Mouse (Mus musculus): ENCODE results near the gene Fbxw17. TPM values are rescaled to one million over a fixed set of nuclear protein-coding genes. Genes with fewer than 3 reads are reported as not detected.
A peak's percentile ranks its signal among the peaks of the same experiment; 100 is the strongest.
"Not testable (repeated sequence)": the region's sequence is repeated elsewhere in the genome, so short reads cannot be mapped to it uniquely, and the experiment has no call there.

Fbxw17 gene
- polyA plus RNA-seq (2016; fragmentation: Nextera tagmentation; extraction: Ambion mirVana): 24.6 and 29.8 TPM in 2 replicates

GRCm38 (mm10) chr13:50417389-50418183 is at the start of gene Fbxw17:
Gene Fbxw17 (plus strand): TSS chr13:50417864.
- 12% methylated on average over 34 of the region's 35 CpGs for WGBS
- H3K9ac ChIP-seq: peak within 1 kb of the TSS; percentile 86
- H3K4me2 ChIP-seq: peak within 1 kb of the TSS; percentile 75
- H3K36me3 ChIP-seq: peaks cover 19% of the 10 kb centered on the region
- peak within 1 kb of the TSS; percentile 74 for H3K4me3 ChIP-seq
- ATAC-seq (ENCODE audit: insufficient number of reproducible peaks, low FRiP score): peak; percentile 90
- no peaks in the 10 kb centered on the region for H3K27me3 ChIP-seq (replicated peaks)
- H3K4me1 ChIP-seq (replicated peaks): peaks cover 8% of the 10 kb centered on the region
- H3K9me3 ChIP-seq (replicated peaks): no peaks in the 10 kb centered on the region
- H3K27ac ChIP-seq (ENCODE audit: poor library complexity, severe bottlenecking): no peak within 1 kb of the TSS

- not testable (repeated sequence) for ATAC-seq (ENCODE audit: insufficient number of reproducible peaks, low FRiP score); H3K4me3 ChIP-seq; H3K4me1 ChIP-seq (replicated peaks); H3K27ac ChIP-seq (ENCODE audit: poor library complexity, severe bottlenecking); H3K36me3 ChIP-seq; H3K4me2 ChIP-seq; H3K27me3 ChIP-seq (replicated peaks); H3K9ac ChIP-seq; H3K9me3 ChIP-seq (replicated peaks)
- WGBS: 74% methylated on average over 5 of the region's 5 CpGs
Observed at GRCm38 (mm10) chr13:50372934-50373705, 44.5 kb upstream of the Fbxw17 start.

DNA sequence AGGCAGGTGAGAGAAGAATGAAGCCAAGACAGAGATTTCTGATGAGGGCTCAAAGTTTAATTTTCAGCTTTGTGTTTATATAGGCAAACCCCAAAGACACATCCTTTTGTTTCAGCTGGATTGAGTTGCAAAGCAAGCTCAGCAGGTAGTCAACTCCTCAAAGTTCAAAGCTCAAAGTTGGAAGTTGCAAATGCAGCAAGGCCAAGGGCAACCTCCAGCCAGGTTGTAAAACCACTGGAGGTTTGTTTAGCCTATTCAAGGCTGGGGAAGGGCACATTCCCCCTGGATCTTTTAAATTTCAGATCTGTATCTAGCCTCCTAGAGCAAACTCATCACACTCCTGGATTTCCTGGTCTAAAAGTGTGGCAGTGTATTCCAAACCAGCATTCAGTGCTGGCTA is 28.5 kb upstream of the Fbxw17 start:
- not testable (repeated sequence) for H3K36me3 ChIP-seq; H3K4me1 ChIP-seq (replicated peaks); H3K4me3 ChIP-seq; ATAC-seq (ENCODE audit: insufficient number of reproducible peaks, low FRiP score); H3K9me3 ChIP-seq (replicated peaks); H3K27me3 ChIP-seq (replicated peaks); H3K27ac ChIP-seq (ENCODE audit: poor library complexity, severe bottlenecking); H3K9ac ChIP-seq; H3K4me2 ChIP-seq

GRCm38 (mm10) chr13:50418421-50418820 is 757 bp downstream of the Fbxw17 start:
- ATAC-seq (ENCODE audit: insufficient number of reproducible peaks, low FRiP score): no peak
- Histone ChIP-seq H3K9ac (peak overlapping the region; percentile 86), H3K27me3 (replicated peaks) (no peaks in the 10 kb centered on the region), H3K4me1 (replicated peaks) (peaks cover 8% of the 10 kb centered on the region), H3K27ac (ENCODE audit: poor library complexity, severe bottlenecking) (no peak overlapping the region), H3K36me3 (peaks cover 27% of the 10 kb centered on the region), H3K4me2 (peak overlapping the region; percentile 75), H3K4me3 (peak overlapping the region; percentile 74), H3K9me3 (replicated peaks) (no peaks in the 10 kb centered on the region)
- WGBS: 40% methylated on average over 3 of the region's 3 CpGs

GRCm38 (mm10) chr13:50423625-50424209 is 6.1 kb downstream of the Fbxw17 start:
- H3K9ac ChIP-seq: no peak overlapping the region
- no peaks in the 10 kb centered on the region for H3K27me3 ChIP-seq (replicated peaks)
- no peak overlapping the region for H3K4me3 ChIP-seq
- H3K36me3 ChIP-seq: peaks cover 79% of the 10 kb centered on the region
- no peak for ATAC-seq (ENCODE audit: insufficient number of reproducible peaks, low FRiP score)
- no peak overlapping the region for H3K27ac ChIP-seq (ENCODE audit: poor library complexity, severe bottlenecking)
- no peaks in the 10 kb centered on the region for H3K9me3 ChIP-seq (replicated peaks)
- peaks cover 15% of the 10 kb centered on the region for H3K4me1 ChIP-seq (replicated peaks)
- WGBS: 76% methylated on average over 8 of the region's 8 CpGs
- no peak overlapping the region for H3K4me2 ChIP-seq

DNA sequence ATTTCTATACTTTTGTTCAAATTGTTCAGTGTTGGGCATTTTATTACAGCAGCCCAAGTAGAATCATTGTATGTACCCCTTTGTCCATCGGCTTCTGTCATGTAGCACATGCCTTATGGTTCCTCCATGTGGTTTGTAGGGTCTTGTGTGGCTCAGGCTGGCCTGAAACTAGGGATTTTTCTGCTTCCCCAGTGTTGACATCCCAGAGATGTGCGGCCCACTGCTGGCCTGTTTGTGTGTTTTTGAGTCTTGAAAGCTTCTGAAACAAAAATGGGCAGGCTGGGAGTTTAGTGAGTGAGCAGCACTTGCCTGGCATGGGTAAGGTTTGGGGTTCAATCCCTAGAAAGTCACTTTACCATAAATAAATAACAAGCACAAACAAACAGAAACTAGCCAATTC is 6.9 kb downstream of the Fbxw17 start:
- H3K36me3 ChIP-seq: peaks cover 87% of the 10 kb centered on the region
- H3K4me3 ChIP-seq: no peak overlapping the region
- H3K9ac ChIP-seq: no peak overlapping the region
- no peaks in the 10 kb centered on the region for H3K9me3 ChIP-seq (replicated peaks)
- H3K4me1 ChIP-seq (replicated peaks): peaks cover 13% of the 10 kb centered on the region
- no peak for ATAC-seq (ENCODE audit: insufficient number of reproducible peaks, low FRiP score)
- H3K4me2 ChIP-seq: no peak overlapping the region
- H3K27ac ChIP-seq (ENCODE audit: poor library complexity, severe bottlenecking): no peak overlapping the region
- WGBS: 87% methylated on average over 2 of the region's 2 CpGs
- no peaks in the 10 kb centered on the region for H3K27me3 ChIP-seq (replicated peaks)

- ATAC-seq (ENCODE audit: insufficient number of reproducible peaks, low FRiP score): no peak
- no peak overlapping the region for H3K4me3 ChIP-seq
- H3K27ac ChIP-seq (ENCODE audit: poor library complexity, severe bottlenecking): no peak overlapping the region
- H3K9me3 ChIP-seq (replicated peaks): no peaks in the 10 kb centered on the region
- peaks cover 92% of the 10 kb centered on the region for H3K36me3 ChIP-seq
- no peaks in the 10 kb centered on the region for H3K27me3 ChIP-seq (replicated peaks)
- H3K9ac ChIP-seq: no peak overlapping the region
- peaks cover 13% of the 10 kb centered on the region for H3K4me1 ChIP-seq (replicated peaks)
- WGBS: 72% methylated on average over 4 of the region's 4 CpGs
- no peak overlapping the region for H3K4me2 ChIP-seq
Observed at GRCm38 (mm10) chr13:50426686-50427085, 9.0 kb downstream of the Fbxw17 start.

DNA sequence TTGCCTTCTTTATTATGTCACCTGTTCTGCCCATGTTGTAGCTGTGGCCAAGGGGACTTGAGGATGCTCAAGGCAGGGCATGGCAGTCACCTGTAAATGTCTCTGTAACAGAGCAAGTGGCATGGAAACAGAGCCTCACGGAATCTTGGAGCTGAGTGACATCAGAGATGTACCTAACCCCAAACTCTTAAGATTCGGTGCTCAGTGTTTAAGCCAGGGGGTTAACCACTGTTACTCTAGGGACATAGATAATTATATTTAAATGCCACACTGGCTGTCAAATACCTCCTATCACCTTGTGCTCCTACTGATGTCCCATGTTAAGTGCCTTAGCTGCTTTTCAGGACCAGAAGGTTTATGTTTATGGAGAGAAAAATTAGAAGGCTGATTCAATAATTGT is 26.1 kb downstream of the Fbxw17 start, which contains the start of gene Gm47429:
TSS of gene Gm47429 (minus strand) at position 101 of the 400 bp plus-strand sequence.
- Histone ChIP-seq H3K4me2 (no peak within 1 kb of the TSS), H3K4me3 (no peak within 1 kb of the TSS), H3K9me3 (replicated peaks) (no peaks in the 10 kb centered on the region), H3K27ac (ENCODE audit: poor library complexity, severe bottlenecking) (no peak within 1 kb of the TSS), H3K4me1 (replicated peaks) (no peaks in the 10 kb centered on the region), H3K36me3 (no peaks in the 10 kb centered on the region), H3K27me3 (replicated peaks) (no peaks in the 10 kb centered on the region), H3K9ac (no peak within 1 kb of the TSS)
- no peak for ATAC-seq (ENCODE audit: insufficient number of reproducible peaks, low FRiP score)
- WGBS: 83% methylated on average over 2 of the region's 2 CpGs

GRCm38 (mm10) chr13:50445261-50445660 is 27.6 kb downstream of the Fbxw17 start:
- Histone ChIP-seq H3K9ac (no peak overlapping the region), H3K4me1 (replicated peaks) (no peaks in the 10 kb centered on the region), H3K9me3 (replicated peaks) (no peaks in the 10 kb centered on the region), H3K27ac (ENCODE audit: poor library complexity, severe bottlenecking) (no peak overlapping the region), H3K4me3 (no peak overlapping the region), H3K27me3 (replicated peaks) (no peaks in the 10 kb centered on the region), H3K36me3 (no peaks in the 10 kb centered on the region), H3K4me2 (no peak overlapping the region)
- 59% methylated on average over 4 of the region's 4 CpGs for WGBS
- no peak for ATAC-seq (ENCODE audit: insufficient number of reproducible peaks, low FRiP score)

DNA sequence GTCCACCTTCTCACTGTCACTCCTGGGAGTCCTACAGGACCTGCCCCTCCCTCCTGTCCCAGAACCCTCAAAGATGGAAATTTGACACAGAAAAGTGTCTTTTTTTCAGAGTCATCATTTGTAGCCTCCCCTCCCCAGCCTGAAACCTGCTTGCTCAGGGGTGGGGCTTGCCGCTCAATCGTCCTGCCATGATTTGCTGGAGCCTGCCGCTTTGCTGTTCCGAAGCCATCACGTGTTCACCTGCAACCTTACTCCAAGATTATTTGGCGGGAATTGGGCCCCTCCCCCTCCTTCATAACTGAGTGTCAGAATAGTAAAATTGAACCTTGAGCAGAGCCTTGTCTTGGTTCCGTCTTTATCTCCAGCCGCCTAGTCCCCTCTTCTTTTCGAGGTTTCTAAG is 34.6 kb downstream of the Fbxw17 start:
- WGBS: 56% methylated on average over 9 of the region's 9 CpGs
- not testable (repeated sequence) for H3K27me3 ChIP-seq (replicated peaks); H3K9ac ChIP-seq; H3K9me3 ChIP-seq (replicated peaks); H3K4me3 ChIP-seq; H3K4me1 ChIP-seq (replicated peaks); H3K27ac ChIP-seq (ENCODE audit: poor library complexity, severe bottlenecking); H3K4me2 ChIP-seq; ATAC-seq (ENCODE audit: insufficient number of reproducible peaks, low FRiP score); H3K36me3 ChIP-seq

DNA sequence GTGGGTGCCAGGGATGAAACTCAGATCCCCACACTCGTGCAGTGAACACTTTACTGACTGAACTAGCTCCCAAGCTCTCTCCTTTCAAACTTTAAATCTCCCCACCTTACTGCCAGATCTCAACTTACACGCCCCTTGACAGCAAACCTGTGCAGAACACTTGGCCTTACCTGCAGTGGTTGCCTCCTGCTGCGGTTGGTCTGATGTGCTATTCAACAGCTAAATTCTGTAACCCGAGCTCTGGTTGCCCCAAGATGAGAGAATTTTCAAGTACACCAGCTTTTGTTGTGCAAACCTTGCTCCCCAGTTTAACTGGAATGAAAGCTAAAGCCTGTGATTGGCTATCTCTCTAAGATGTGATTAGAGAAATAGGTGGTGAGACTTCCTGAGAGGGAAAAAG is 35.8 kb downstream of the Fbxw17 start:
- H3K4me3 ChIP-seq: no peak overlapping the region
- H3K27me3 ChIP-seq (replicated peaks): no peaks in the 10 kb centered on the region
- no peaks in the 10 kb centered on the region for H3K9me3 ChIP-seq (replicated peaks)
- ATAC-seq (ENCODE audit: insufficient number of reproducible peaks, low FRiP score): no peak
- no peak overlapping the region for H3K9ac ChIP-seq
- WGBS: 27% methylated on average over 4 of the region's 4 CpGs
- no peak overlapping the region for H3K4me2 ChIP-seq
- no peak overlapping the region for H3K27ac ChIP-seq (ENCODE audit: poor library complexity, severe bottlenecking)
- H3K36me3 ChIP-seq: no peaks in the 10 kb centered on the region
- no peaks in the 10 kb centered on the region for H3K4me1 ChIP-seq (replicated peaks)

Data from heart, embryonic 12.5 days (tissue).